Mouse (Mus musculus) CH12.LX (cell line): ENCODE results near the gene Ensa. TPM values are rescaled to one million over a fixed set of nuclear protein-coding genes. Genes with fewer than 3 reads are reported as not detected.

Source experiments
- DNase-seq: peaks from one replicate; pipeline ENCODE4 v3.0.0-alpha.2; 2013; ENCODE audit errors: extremely low read depth
- H3K27ac ChIP-seq: 2 replicates; pipeline ENCODE4 v1.5.1; 2012; ENCODE audit warnings: low read depth, mild to moderate bottlenecking, control low read depth, moderate library complexity; ENCODE audit not compliant: insufficient read depth
- H3K27me3 ChIP-seq: replicated peaks from 2 replicates; pipeline ENCODE3; 2012; ENCODE audit warnings: inconsistent platforms
- H3K36me3 ChIP-seq, 2 experiments: replicated peaks in 1 of 2; 2 replicates each; pipeline versions ENCODE3 to v1.6.1; 2012; ENCODE audit warnings: inconsistent platforms in 1 of 2, low read length in 1 of 2, mild to moderate bottlenecking in 1 of 2, mixed read lengths in 1 of 2, moderate library complexity in 1 of 2; ENCODE audit not compliant: control insufficient read depth in 1 of 2, insufficient read depth in 1 of 2
- H3K4me1 ChIP-seq, 2 experiments: 2 replicates each; pipeline ENCODE4 v1.6.1; 2012; ENCODE audit warnings: inconsistent platforms in 1 of 2, moderate library complexity in 1 of 2; ENCODE audit not compliant: insufficient read depth in 2 of 2, control insufficient read depth in 1 of 2
- H3K4me2 ChIP-seq: 2 replicates; pipeline ENCODE4 v1.6.1; 2012; ENCODE audit warnings: low read depth, mild to moderate bottlenecking, control low read depth; ENCODE audit not compliant: poor library complexity, insufficient read depth, severe bottlenecking
- H3K4me3 ChIP-seq, 3 experiments: fragments of 150-350 bp in 1 of 3; sonication (generic) in 1 of 3; replicated peaks in 1 of 3; 2 replicates each; pipeline versions ENCODE3 to v1.5.1; 2011 to 2012; ENCODE audit warnings: low read depth in 2 of 3, low read length in 2 of 3, mild to moderate bottlenecking in 2 of 3, moderate library complexity in 2 of 3, control low read depth in 1 of 3, improper control_type of control experiment in 1 of 3, inconsistent platforms in 1 of 3, mixed read lengths in 1 of 3; ENCODE audit not compliant: poor library complexity in 1 of 3
- H3K79me2 ChIP-seq: replicated peaks from 2 replicates; pipeline ENCODE4 v1.6.1; 2012; ENCODE audit warnings: mild to moderate bottlenecking, moderate library complexity; ENCODE audit not compliant: control insufficient read depth, poor library complexity, insufficient read depth, severe bottlenecking; ENCODE audit errors: extremely low read depth
- H3K9ac ChIP-seq: 2 replicates; pipeline ENCODE4 v1.6.1; 2012; ENCODE audit warnings: low read depth, mild to moderate bottlenecking, control low read depth, moderate library complexity; ENCODE audit not compliant: insufficient read depth
- H3K9me3 ChIP-seq: replicated peaks from 2 replicates; pipeline ENCODE3; 2012; ENCODE audit warnings: low read length, inconsistent platforms, mixed read lengths
- BHLHE40 ChIP-seq: IDR thresholded peaks from 2 replicates; pipeline ENCODE4 v1.6.1; 2011; ENCODE audit warnings: mild to moderate bottlenecking, low read depth, low read length, improper control_type of control experiment
- CHD1 ChIP-seq: IDR thresholded peaks from 2 replicates; pipeline ENCODE4 v1.6.1; 2012; ENCODE audit warnings: low read depth, low read length, improper control_type of control experiment, inconsistent platforms
- CTCF ChIP-seq, 2 experiments: IDR thresholded peaks in 1 of 2; conservative IDR thresholded peaks in 1 of 2; 2 replicates each; pipeline ENCODE4 v1.5.1; 2011 to 2012; ENCODE audit warnings: low read depth in 2 of 2, low read length in 2 of 2, improper control_type of control experiment in 1 of 2, inconsistent platforms in 1 of 2, mild to moderate bottlenecking in 1 of 2, moderate library complexity in 1 of 2
- ELF1 ChIP-seq: IDR thresholded peaks from 2 replicates; pipeline ENCODE4 v1.6.1; 2014; ENCODE audit warnings: low read depth, mild to moderate bottlenecking, inconsistent platforms, low read length, improper control_type of control experiment
- EP300 ChIP-seq: IDR thresholded peaks from 2 replicates; pipeline ENCODE4 v1.6.1; 2011; ENCODE audit warnings: low read length, improper control_type of control experiment
- ETS1 ChIP-seq: conservative IDR thresholded peaks from 2 replicates; pipeline ENCODE4 v1.6.1; 2012; ENCODE audit warnings: low read depth, mild to moderate bottlenecking, inconsistent platforms, low read length, improper control_type of control experiment, moderate library complexity
- GABPA ChIP-seq: IDR thresholded peaks from 2 replicates; pipeline ENCODE4 v1.6.1; 2012; ENCODE audit warnings: low read depth, low read length, improper control_type of control experiment, inconsistent platforms; ENCODE audit not compliant: insufficient replicate concordance
- HCFC1 ChIP-seq: IDR thresholded peaks from 2 replicates; pipeline ENCODE4 v1.6.1; 2012; ENCODE audit warnings: low read depth, mild to moderate bottlenecking, inconsistent platforms, low read length, improper control_type of control experiment
- IRF4 ChIP-seq: IDR thresholded peaks from 2 replicates; pipeline ENCODE4 v1.6.1; 2014; ENCODE audit warnings: low read depth, mild to moderate bottlenecking, inconsistent platforms, low read length, improper control_type of control experiment
- JUND ChIP-seq: conservative IDR thresholded peaks from 2 replicates; pipeline ENCODE4 v1.6.1; 2011; ENCODE audit warnings: low read depth, low read length, improper control_type of control experiment
- KAT2A ChIP-seq: IDR thresholded peaks from 2 replicates; pipeline ENCODE4 v1.6.1; 2012; ENCODE audit warnings: low read length, improper control_type of control experiment, inconsistent platforms; ENCODE audit not compliant: insufficient replicate concordance
- MAFK ChIP-seq: IDR thresholded peaks from 2 replicates; pipeline ENCODE4 v1.6.1; 2011; ENCODE audit warnings: low read length, improper control_type of control experiment; ENCODE audit not compliant: insufficient replicate concordance
- MAZ ChIP-seq: IDR thresholded peaks from 2 replicates; pipeline ENCODE4 v1.6.1; 2012; ENCODE audit warnings: low read depth, mild to moderate bottlenecking, inconsistent platforms, low read length, improper control_type of control experiment, moderate library complexity
- MEF2A ChIP-seq: IDR thresholded peaks from 2 replicates; pipeline ENCODE4 v1.6.1; 2014; ENCODE audit warnings: low read depth, mild to moderate bottlenecking, inconsistent platforms, low read length, improper control_type of control experiment, borderline replicate concordance
- MYC ChIP-seq: IDR thresholded peaks from 2 replicates; pipeline ENCODE4 v1.6.1; 2011; ENCODE audit warnings: low read depth, mild to moderate bottlenecking, improper control_type of control experiment, low read length
- NELFE ChIP-seq: IDR thresholded peaks from 2 replicates; pipeline ENCODE4 v1.6.1; 2011; ENCODE audit warnings: low read depth, low read length, improper control_type of control experiment
- NRF1 ChIP-seq: IDR thresholded peaks from 2 replicates; pipeline ENCODE4 v1.6.1; 2014; ENCODE audit warnings: low read depth, mild to moderate bottlenecking, inconsistent platforms, low read length, improper control_type of control experiment, moderate library complexity
- PAX5 ChIP-seq: IDR thresholded peaks from 2 replicates; pipeline ENCODE4 v1.6.1; 2012; ENCODE audit warnings: low read length, inconsistent platforms, mixed read lengths
- POLR2AphosphoS2 ChIP-seq: IDR thresholded peaks from 2 replicates; pipeline ENCODE4 v1.6.1; 2011; ENCODE audit warnings: low read depth, low read length, improper control_type of control experiment
- SIN3A ChIP-seq: IDR thresholded peaks from 2 replicates; pipeline ENCODE4 v1.6.1; 2012; ENCODE audit warnings: low read length, improper control_type of control experiment, inconsistent platforms
- TBP ChIP-seq: conservative IDR thresholded peaks from 2 replicates; pipeline ENCODE4 v1.6.1; 2011; ENCODE audit warnings: low read depth, low read length, improper control_type of control experiment
- UBTF ChIP-seq: IDR thresholded peaks from 2 replicates; pipeline ENCODE4 v1.6.1; 2012; ENCODE audit warnings: low read depth, mild to moderate bottlenecking, inconsistent platforms, low read length, improper control_type of control experiment, moderate library complexity
- USF1 ChIP-seq: IDR thresholded peaks from 2 replicates; pipeline ENCODE4 v1.6.1; 2014; ENCODE audit warnings: low read depth, mild to moderate bottlenecking, inconsistent platforms, low read length, improper control_type of control experiment
- ZC3H11A ChIP-seq: IDR thresholded peaks from 2 replicates; pipeline ENCODE4 v1.6.1; 2012; ENCODE audit warnings: low read depth, mild to moderate bottlenecking, inconsistent platforms, low read length, improper control_type of control experiment
- ZNF384 ChIP-seq: IDR thresholded peaks from 2 replicates; pipeline ENCODE4 v1.6.1; 2012; ENCODE audit warnings: low read depth, low read length, improper control_type of control experiment, inconsistent platforms
- dilution Hi-C: fragments of 300-500 bp; cut with MboI; formaldehyde crosslinking; loops from 2 replicates; pipeline ENCODE4 v1.14.3; 2020; ENCODE audit warnings: low sequenced_read_pairs; ENCODE audit not compliant: extremely low pct_unique_long_range_greater_than_20kb, extremely low pct_ligation_motif_present
- in situ Hi-C: fragments of 300-500 bp; cut with MboI; formaldehyde crosslinking; loops from 3 replicates; pipeline ENCODE4 v1.14.3; 2019; ENCODE audit warnings: low sequenced_read_pairs, low pct_ligation_motif_present, low pct_unique_long_range_greater_than_20kb, mixed read lengths
- polyA plus RNA-seq: library from polyadenylated mRNA; unstranded; fragments of >175 nt; gene quantifications from 2 replicates; pipeline ENCODE4 v1.2.1, GENCODE M21; 2012; ENCODE audit warnings: low read depth; ENCODE audit not compliant: insufficient read length
- total RNA-seq, 2 experiments: library from RNA; depleted of rRNA; stranded (reverse); fragments of 300-350 nt in 1 of 2; fragments of >200 nt in 1 of 2; gene quantifications; 2 replicates each; pipeline ENCODE4 v1.2.3; 2012 to 2014

Ensa gene
- total and polyA plus RNA-seq, 3 experiments = 51.5 to 58.4 (median 57.8) TPM

GRCm38 (mm10) chr3:95598734-95599133, 26.1 kb upstream of the Ensa start:
- dilution Hi-C loops (no loop called here), in situ Hi-C loops (no loop called here)
- Histone ChIP-seq H3K79me2 (no peaks in the 10 kb centered on the region), H3K27ac (no peak overlapping the region), H3K4me3 (no peak overlapping the region), H3K9ac (no peak overlapping the region), H3K27me3 (no peaks in the 10 kb centered on the region), H3K4me2 (no peak overlapping the region), H3K4me1 (peaks cover 0 to 4% of the 10 kb centered on the region in 2 experiments; a peak in 1 of 4 replicates), H3K36me3 (peaks cover 17 to 52% of the 10 kb centered on the region in 2 experiments), H3K9me3 (no peaks in the 10 kb centered on the region)
- TF ChIP-seq HCFC1 (no peak), ELF1 (no peak), PAX5 (no peak), JUND (no peak), MAFK (no peak), MAZ (no peak), BHLHE40 (no peak), SIN3A (no peak), UBTF (no peak), GABPA (no peak), USF1 (no peak)
- no peak for DNase-seq

- no peak overlapping the region for H3K9ac ChIP-seq
- in situ Hi-C loops = no loop called here
- DNase-seq = no peak
- H3K4me2 ChIP-seq = no peak overlapping the region
- H3K4me1 ChIP-seq = peaks cover 0 to 4% of the 10 kb centered on the region in 2 experiments; a peak in 1 of 4 replicates
- H3K79me2 ChIP-seq = no peaks in the 10 kb centered on the region
- dilution Hi-C loops = no loop called here
- no peaks in the 10 kb centered on the region for H3K9me3 ChIP-seq
- no peak for TF ChIP-seq EP300
- TF ChIP-seq PAX5 = no peak
- TF ChIP-seq NELFE = no peak
- TF ChIP-seq ZNF384 = no peak
- no peak for TF ChIP-seq MYC
- TF ChIP-seq TBP = no peak
- TF ChIP-seq SIN3A = no peak
- no peak for TF ChIP-seq BHLHE40
- TF ChIP-seq MEF2A = no peak
- no peak for TF ChIP-seq ETS1
- TF ChIP-seq IRF4 = no peak
- TF ChIP-seq POLR2AphosphoS2 = no peak
- no peak for TF ChIP-seq KAT2A
- no peak for TF ChIP-seq ZC3H11A
- TF ChIP-seq NRF1 = no peak
- TF ChIP-seq CHD1 = no peak
- TF ChIP-seq CTCF (conservative IDR thresholded peaks at IDR 0.05 in 1 of 2, IDR thresholded peaks at IDR 0.05 in 1 of 2; ENCODE audit: low read depth in 2 of 2, low read length in 2 of 2) = no peak
- no peaks in the 10 kb centered on the region for H3K27me3 ChIP-seq
- peaks cover 9 to 49% of the 10 kb centered on the region in 2 experiments for H3K36me3 ChIP-seq
- no peak overlapping the region for H3K4me3 ChIP-seq
- no peak overlapping the region for H3K27ac ChIP-seq
These were observed 23.5 kb upstream of the Ensa start for GRCm38 (mm10) chr3:95601287-95601686.
